ENCODE assay signal across 8 mouse cellular contexts in the genomic region with DNA sequence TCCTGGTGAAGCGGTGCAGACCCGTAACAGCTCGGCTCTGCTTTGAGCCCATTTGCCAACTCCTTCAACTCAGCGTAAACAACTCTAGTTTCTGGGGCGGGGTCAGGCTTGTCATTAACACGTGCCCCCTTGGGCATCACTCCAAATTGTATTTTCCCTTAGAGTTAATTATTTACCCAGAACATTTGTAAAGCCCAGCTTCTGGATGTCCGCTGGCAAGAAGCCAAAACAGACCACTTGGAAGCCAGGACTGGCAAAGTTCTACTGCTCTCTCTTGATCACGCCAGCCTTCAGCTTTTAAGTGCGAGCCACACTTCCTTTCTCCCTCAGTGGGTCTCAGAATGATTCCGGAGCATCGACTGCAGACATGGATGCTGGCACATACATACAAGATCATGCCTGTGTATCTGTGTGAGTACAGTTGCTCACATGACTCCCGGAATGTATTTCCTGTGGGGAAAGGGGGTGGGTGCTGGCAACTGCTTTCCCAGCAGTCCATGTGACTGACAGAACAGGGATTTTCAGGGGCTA. TPM values are rescaled to one million over a fixed set of nuclear protein-coding genes. Genes with fewer than 3 reads are reported as not detected.
DNase-seq lines count a peak whose midpoint lies in the region; ATAC-seq and TF ChIP-seq lines count a peak whose summit lies in the region.
"Had no signal": no experiment of that assay in that cellular context is flagged by ENCODE, and none has a peak within 500 bp of the region (broad histone marks: within the 10 kb centered on the region; RNA-seq: fewer than 3 reads in every experiment).

No protein-coding gene starts in this region.

- H3K27me3 ChIP-seq in liver, adult 2 months (ENCODE audit: control insufficient read depth, insufficient read depth, low read length), result no peaks in the 10 kb centered on the region
- H3K27me3 ChIP-seq in stomach, embryonic 16.5 days (ENCODE audit: control insufficient read depth, insufficient read depth, low read length), result no peaks in the 10 kb centered on the region

- WGBS in liver, adult 2 months, result 27% methylated on average over 12 of the region's 12 CpGs
- WGBS in stomach, embryonic 16.5 days, result 26% methylated on average over 12 of the region's 12 CpGs

- no peak overlapping the region; the same call in 1 of the 2 replicates for H3K4me2 ChIP-seq in stomach, embryonic 16.5 days (ENCODE audit: low read depth, low read length)

- ATAC-seq in stomach, embryonic 16.5 days (ENCODE audit: insufficient read depth, low FRiP score), result peak; percentile 61
- no peak for ATAC-seq in monocyte, adult 5-6 weeks (replicated peaks; ENCODE audit: insufficient number of reproducible peaks, low FRiP score, low TSS enrichment, poor library complexity, severe bottlenecking)

- no peak overlapping the region for H3K9ac ChIP-seq in liver, adult 2 months (ENCODE audit: low read depth, low read length)
- no peak overlapping the region for H3K9ac ChIP-seq in stomach, embryonic 16.5 days (ENCODE audit: low read length)

- TF ChIP-seq POLR2A in liver, adult 2 months (IDR thresholded peaks at IDR 0.05; ENCODE audit: extremely low read depth, insufficient read depth, low read length), result no peak

- H3K36me3 ChIP-seq in liver, adult 2 months (ENCODE audit: control insufficient read depth, insufficient read depth, low read length), result no peaks in the 10 kb centered on the region
- H3K36me3 ChIP-seq in stomach, embryonic 16.5 days (ENCODE audit: control insufficient read depth, insufficient read depth, low read length), result no peaks in the 10 kb centered on the region

- H3K4me1 ChIP-seq in liver, adult 2 months (ENCODE audit: control insufficient read depth, insufficient read depth, low read length), result no peaks in the 10 kb centered on the region
- 0 out of 2 replicates have a peak, but pooled peaks cover 4% of the 10 kb centered on the region for H3K4me1 ChIP-seq in stomach, embryonic 16.5 days (ENCODE audit: control insufficient read depth, insufficient read depth, low read length)

- no peak for TF ChIP-seq CTCF in liver, adult 2 months (IDR thresholded peaks at IDR 0.05; ENCODE audit: low read depth, low read length)

- H3K27ac ChIP-seq in liver, adult 2 months (replicated peaks; ENCODE audit: insufficient read depth, low read depth, low read length), result no peak overlapping the region
- no peak overlapping the region for H3K27ac ChIP-seq in stomach, embryonic 16.5 days (ENCODE audit: low read length)

- H3K79me2 ChIP-seq in liver, adult 2 months (ENCODE audit: control insufficient read depth, insufficient read depth, low read length), result no peaks in the 10 kb centered on the region

- peak; percentile 9 for DNase-seq in ovary, postnatal 14 days (ENCODE audit: low spot score)
- DNase-seq in ovary, postnatal 36 days (ENCODE audit: low spot score), result no peak
- DNase-seq in kidney, adult 11 months, result peak; percentile 74
- peak; percentile 48 for DNase-seq in liver, adult 2 months (ENCODE audit: extremely low read depth, low read depth, low spot score)
- DNase-seq in adrenal gland, adult 2 months, result no peak

- no peak overlapping the region for H3K4me3 ChIP-seq in liver, adult 2 months (ENCODE audit: insufficient read depth, low read depth, low read length)
- H3K4me3 ChIP-seq in stomach, embryonic 16.5 days (replicated peaks; ENCODE audit: low read length), result no peak overlapping the region

- H3K9me3 ChIP-seq in stomach, embryonic 16.5 days (replicated peaks; ENCODE audit: control insufficient read depth, low read length), result no peaks in the 10 kb centered on the region

RNA-seq across cellular contexts. Expression of gene Trim42, which starts 24.9 kb away (rescaled TPM):
- total RNA-seq in liver, adult 2 months (2014; rRNA removed), result not detected in 2 replicates
- polyA plus RNA-seq in liver, adult 2 months (2012; rRNA removed), result not detected in 2 replicates
- not detected in 2 replicates for polyA plus RNA-seq in stomach, embryonic 16.5 days (2015; fragmentation: Nextera tagmentation; extraction: Ambion mirVana)
- not detected for total RNA-seq in adrenal gland, adult 2 months (2021)
- not detected in 2 replicates for polyA plus RNA-seq in adrenal gland, adult 2 months (2012; rRNA removed)
- total RNA-seq in monocyte, adult 5-6 weeks (2017), result not detected in 3 replicates
- total RNA-seq: left cerebral cortex, postnatal 25 days had no signal

Comparison
In these comparisons a context has a peak if more than half of its experiments do, and no peak if none do; other contexts are left out.
1. DNase-seq: peak in ovary, postnatal 14 days (single experiment), kidney, adult 11 months (single experiment) and liver, adult 2 months (single experiment); none in ovary, postnatal 36 days (single experiment) and adrenal gland, adult 2 months (single experiment).